ENCODE assay signal across 8 mouse cellular contexts in genomic region chr1:92910239-92910885, GRCm38 (mm10). TPM values are rescaled to one million over a fixed set of nuclear protein-coding genes. Genes with fewer than 3 reads are reported as not detected.
DNase-seq lines count a peak whose midpoint lies in the region; ATAC-seq and TF ChIP-seq lines count a peak whose summit lies in the region.

Gene Rnpepl1, plus strand, starts transcription at chr1:92910783.

- TF ChIP-seq POLR2A in bone marrow macrophage, adult 2 months (IDR thresholded peaks at IDR 0.05; ENCODE audit: borderline replicate concordance, low read depth, low read length), result no peak
- peak; percentile 79 for TF ChIP-seq POLR2A in myocyte (IDR thresholded peaks at IDR 0.05; ENCODE audit: insufficient read length, low read depth)

- WGBS in heart, embryonic 12.5 days, result under 1% methylated on average over 51 of the region's 57 CpGs
- WGBS in kidney, embryonic 16.5 days, result under 1% methylated on average over 37 of the region's 57 CpGs
- WGBS in liver, embryonic 11.5 days, result under 1% methylated on average over 43 of the region's 57 CpGs

- TF ChIP-seq CTCF in bone marrow macrophage, adult 2 months (IDR thresholded peaks at IDR 0.05; ENCODE audit: low read depth, low read length), result no peak

- H3K9me3 ChIP-seq in erythroblast, embryonic 14.5 days (ENCODE audit: control insufficient read depth, low read length), result no peaks in the 10 kb centered on the region
- no peaks in the 10 kb centered on the region for H3K9me3 ChIP-seq in heart, embryonic 12.5 days (replicated peaks)
- no peaks in the 10 kb centered on the region for H3K9me3 ChIP-seq in kidney, embryonic 16.5 days (ENCODE audit: low read length)
- no peaks in the 10 kb centered on the region for H3K9me3 ChIP-seq in liver, embryonic 11.5 days (ENCODE audit: control insufficient read depth, low read length)

- ATAC-seq in heart, embryonic 12.5 days (ENCODE audit: insufficient number of reproducible peaks, low FRiP score), result peak; percentile 71
- ATAC-seq in kidney, embryonic 16.5 days (ENCODE audit: low FRiP score, low TSS enrichment), result peak; percentile 75
- ATAC-seq in liver, embryonic 11.5 days (replicated peaks; ENCODE audit: low FRiP score), result peak; percentile 74

- peak within 1 kb of the TSS; percentile 95 for H3K9ac ChIP-seq in heart, embryonic 12.5 days
- peak within 1 kb of the TSS; percentile 94 for H3K9ac ChIP-seq in kidney, embryonic 16.5 days (replicated peaks; ENCODE audit: low read length)
- H3K9ac ChIP-seq in liver, embryonic 11.5 days (ENCODE audit: low read depth, low read length), result peak within 1 kb of the TSS; percentile 85

- peak within 1 kb of the TSS; percentile 25 for H3K27ac ChIP-seq in bone marrow macrophage, adult 2 months (ENCODE audit: insufficient read depth, low read depth, low read length)
- H3K27ac ChIP-seq in heart, embryonic 12.5 days (ENCODE audit: poor library complexity, severe bottlenecking), result peak within 1 kb of the TSS; percentile 83
- H3K27ac ChIP-seq in kidney, embryonic 16.5 days (ENCODE audit: low read length), result peak within 1 kb of the TSS; percentile 86
- H3K27ac ChIP-seq in liver, embryonic 11.5 days (ENCODE audit: low read depth, low read length), result peak within 1 kb of the TSS; percentile 77

- no peaks in the 10 kb centered on the region; the same call in 1 of the 2 replicates for H3K27me3 ChIP-seq in erythroblast, embryonic 14.5 days (ENCODE audit: control insufficient read depth)
- H3K27me3 ChIP-seq in heart, embryonic 12.5 days (replicated peaks), result no peaks in the 10 kb centered on the region
- H3K27me3 ChIP-seq in kidney, embryonic 16.5 days (ENCODE audit: insufficient read depth, low read length), result no peaks in the 10 kb centered on the region
- H3K27me3 ChIP-seq in liver, embryonic 11.5 days (replicated peaks; ENCODE audit: control insufficient read depth, insufficient read depth, low read length), result no peaks in the 10 kb centered on the region
- no peaks in the 10 kb centered on the region for H3K27me3 ChIP-seq in myocyte (ENCODE audit: control insufficient read depth, insufficient read depth, insufficient read length)

- H3K4me1 ChIP-seq in bone marrow macrophage, adult 2 months (ENCODE audit: control insufficient read depth, insufficient read depth, low read length), result peaks cover 19% of the 10 kb centered on the region
- peaks cover 69% of the 10 kb centered on the region for H3K4me1 ChIP-seq in erythroblast, embryonic 14.5 days (ENCODE audit: control insufficient read depth)
- peaks cover 32% of the 10 kb centered on the region for H3K4me1 ChIP-seq in heart, embryonic 12.5 days (replicated peaks)
- peaks cover 34% of the 10 kb centered on the region for H3K4me1 ChIP-seq in kidney, embryonic 16.5 days (ENCODE audit: insufficient read depth, low read length)
- H3K4me1 ChIP-seq in liver, embryonic 11.5 days (replicated peaks; ENCODE audit: control insufficient read depth, insufficient read depth, low read length), result peaks cover 23% of the 10 kb centered on the region

- H3K36me3 ChIP-seq in erythroblast, embryonic 14.5 days (ENCODE audit: control insufficient read depth), result peaks cover 18% of the 10 kb centered on the region
- peaks cover 17% of the 10 kb centered on the region for H3K36me3 ChIP-seq in heart, embryonic 12.5 days
- H3K36me3 ChIP-seq in kidney, embryonic 16.5 days (ENCODE audit: insufficient read depth, low read length), result 0 out of 2 replicates have a peak, but pooled peaks cover 3% of the 10 kb centered on the region
- H3K36me3 ChIP-seq in liver, embryonic 11.5 days (ENCODE audit: control insufficient read depth, insufficient read depth, low read length), result no peaks in the 10 kb centered on the region
- H3K36me3 ChIP-seq in myocyte (ENCODE audit: control insufficient read depth, insufficient read depth), result peaks cover 5% of the 10 kb centered on the region

- peak within 1 kb of the TSS; percentile 92 for H3K4me2 ChIP-seq in heart, embryonic 12.5 days
- H3K4me2 ChIP-seq in kidney, embryonic 16.5 days (replicated peaks; ENCODE audit: low read depth, low read length), result peak within 1 kb of the TSS; percentile 76
- peak within 1 kb of the TSS; percentile 80 for H3K4me2 ChIP-seq in liver, embryonic 11.5 days
- peak within 1 kb of the TSS; percentile 76 for H3K4me2 ChIP-seq in myocyte (ENCODE audit: low read depth)

- H3K79me2 ChIP-seq in myocyte (ENCODE audit: control insufficient read depth, insufficient read depth), result peaks cover 10% of the 10 kb centered on the region

- H3ac ChIP-seq in myocyte (ENCODE audit: control insufficient read depth, insufficient read length), result peak within 1 kb of the TSS; percentile 79

- peak within 1 kb of the TSS; percentile 93 for H3K4me3 ChIP-seq in bone marrow macrophage, adult 2 months (ENCODE audit: insufficient read depth, low read length)
- H3K4me3 ChIP-seq in erythroblast, embryonic 14.5 days (replicated peaks), result peak within 1 kb of the TSS; percentile 85
- H3K4me3 ChIP-seq in heart, embryonic 12.5 days, result peak within 1 kb of the TSS; percentile 83
- peak within 1 kb of the TSS; percentile 79 for H3K4me3 ChIP-seq in kidney, embryonic 16.5 days (ENCODE audit: low read length)
- H3K4me3 ChIP-seq in liver, embryonic 11.5 days (ENCODE audit: low read depth, low read length), result peak within 1 kb of the TSS; percentile 82
- peak within 1 kb of the TSS; percentile 27 for H3K4me3 ChIP-seq in myocyte

- DNase-seq in CD4-positive, CD25-positive, alpha-beta regulatory T cell, adult 2 months (ENCODE audit: low read depth, low spot score), result peak; percentile 88
- DNase-seq in liver, embryonic 11.5 days (ENCODE audit: low spot score), result peak; percentile 74
- peak; percentile 75 to 78 for DNase-seq in spleen, postnatal 36 days (ENCODE audit: low spot score in 2 of 2)

TF ChIP-seq in myocyte, 11 proteins besides CTCF, POLR2A, EP300 and RAD21:
- peak; percentile 87 for TF ChIP-seq POLR2AphosphoS2 (IDR thresholded peaks at IDR 0.05; ENCODE audit: insufficient read length, low read depth)
- no peak for TF ChIP-seq E2F4 (IDR thresholded peaks at IDR 0.05; ENCODE audit: insufficient read depth)
- TF ChIP-seq TCF3 (IDR thresholded peaks at IDR 0.05; ENCODE audit: insufficient read length, low read depth), result no peak
- no peak for TF ChIP-seq TCF12 (IDR thresholded peaks at IDR 0.05; ENCODE audit: insufficient read depth, poor library complexity, severe bottlenecking)
- peak in 2 of 3 experiments; percentile 14 to 51 for TF ChIP-seq MYOG (IDR thresholded peaks at IDR 0.05; ENCODE audit: control insufficient read depth in 1 of 3, insufficient read depth in 1 of 3, insufficient read length in 2 of 3, low read depth in 2 of 3)
- TF ChIP-seq CEBPB (IDR thresholded peaks at IDR 0.05; ENCODE audit: insufficient read depth, poor library complexity, severe bottlenecking), result no peak
- TF ChIP-seq MYOD1 (IDR thresholded peaks at IDR 0.05; ENCODE audit: control insufficient read depth in 1 of 3, insufficient read length in 2 of 3, low read depth in 2 of 3), result no peak
- TF ChIP-seq MAX (IDR thresholded peaks at IDR 0.05; ENCODE audit: low read depth), result no peak
TF ChIP-seq in myocyte: peak in this region for 2.

RNA-seq across cellular contexts. Expression of gene Rnpepl1, which starts in this region (rescaled TPM):
- 81.0 and 87.3 TPM in 2 replicates for polyA plus RNA-seq in bone marrow macrophage, adult 2 months (2012; ENCODE audit: insufficient read depth, insufficient read length, missing spikeins)
- polyA plus RNA-seq in erythroblast, embryonic 14.5 days (2012), result 6.5 and 7.7 TPM in 2 replicates
- 37.2 and 38.9 TPM in 2 replicates for polyA plus RNA-seq in heart, embryonic 12.5 days (2016; fragmentation: Nextera tagmentation; extraction: Ambion mirVana)
- polyA plus RNA-seq in kidney, embryonic 16.5 days (2015; fragmentation: Nextera tagmentation; extraction: Ambion mirVana), result 14.8 and 31.1 TPM in 2 replicates
- polyA plus RNA-seq in liver, embryonic 11.5 days (2014; fragmentation: Nextera tagmentation; extraction: Ambion mirVana), result 24.7 and 26.5 TPM in 2 replicates
- polyA plus RNA-seq in myocyte (2012; fragmentation: generic; extraction: Trizol), result 48.6 TPM

Comparison
In these comparisons a context has a peak if more than half of its experiments do, and no peak if none do; other contexts are left out.
1. Peak in every context shown above with its lines: DNase-seq, ATAC-seq, H3K4me3 ChIP-seq and H3K27ac ChIP-seq.
2. H3K27ac ChIP-seq: peak in every context shown above with its lines; median percentile 86 in kidney, embryonic 16.5 days; 83 in heart, embryonic 12.5 days; 77 in liver, embryonic 11.5 days; 25 in bone marrow macrophage, adult 2 months.
3. H3K4me3 ChIP-seq: peak in every context shown above with its lines; median percentile 93 in bone marrow macrophage, adult 2 months; 85 in erythroblast, embryonic 14.5 days; 83 in heart, embryonic 12.5 days; 82 in liver, embryonic 11.5 days; 79 in kidney, embryonic 16.5 days; 27 in myocyte.